15 mouse cellular contexts compared by ENCODE assay signal in genomic region chr17:48433006-48433655, GRCm38 (mm10). TPM values are rescaled to one million over a fixed set of nuclear protein-coding genes. Genes with fewer than 3 reads are reported as not detected.
DNase-seq lines count a peak whose midpoint lies in the region; ATAC-seq and TF ChIP-seq lines count a peak whose summit lies in the region.
"Had no signal": no experiment of that assay in that cellular context is flagged by ENCODE, and none has a peak within 500 bp of the region (broad histone marks: within the 10 kb centered on the region; RNA-seq: fewer than 3 reads in every experiment).

No protein-coding gene starts in this region.

- H3K27ac ChIP-seq in heart, embryonic 13.5 days (replicated peaks), result peak overlapping the region; percentile 98
- 0 out of 2 replicates have a peak overlapping the region, but pooled peaks have one; percentile 2 for H3K27ac ChIP-seq in midbrain, embryonic 12.5 days (replicated peaks)
- no peak overlapping the region for H3K27ac ChIP-seq in midbrain, embryonic 11.5 days (ENCODE audit: low read depth, low read length)
- 0 out of 2 replicates have a peak overlapping the region, but pooled peaks have one; percentile 19 for H3K27ac ChIP-seq in small intestine, adult 2 months (ENCODE audit: insufficient read depth, low read depth, low read length)
- H3K27ac ChIP-seq: limb, embryonic 15.5 days; midbrain, embryonic 15.5 days had no signal

- H3K4me3 ChIP-seq in heart, embryonic 13.5 days, result no peak overlapping the region
- H3K4me3 ChIP-seq in midbrain, embryonic 12.5 days, result no peak overlapping the region
- H3K4me3 ChIP-seq in midbrain, embryonic 11.5 days (ENCODE audit: low read depth, low read length), result no peak overlapping the region
- H3K4me3 ChIP-seq in small intestine, adult 2 months (ENCODE audit: low read depth, low read length), result no peak overlapping the region
- H3K4me3 ChIP-seq: limb, embryonic 15.5 days; midbrain, embryonic 15.5 days had no signal

- ATAC-seq in heart, embryonic 13.5 days (ENCODE audit: extremely low read depth, insufficient number of reproducible peaks, low FRiP score, low TSS enrichment), result no peak
- no peak for ATAC-seq in midbrain, embryonic 12.5 days (ENCODE audit: low FRiP score, low read depth)
- ATAC-seq in midbrain, embryonic 11.5 days (ENCODE audit: low FRiP score), result no peak
- ATAC-seq: forebrain, postnatal 0 days; midbrain, embryonic 15.5 days had no signal

- no peaks in the 10 kb centered on the region for H3K27me3 ChIP-seq in heart, embryonic 13.5 days (replicated peaks)
- no peaks in the 10 kb centered on the region for H3K27me3 ChIP-seq in midbrain, embryonic 12.5 days
- H3K27me3 ChIP-seq in midbrain, embryonic 11.5 days (ENCODE audit: control insufficient read depth, insufficient read depth, low read length), result no peaks in the 10 kb centered on the region
- H3K27me3 ChIP-seq in small intestine, adult 2 months (ENCODE audit: control insufficient read depth, insufficient read depth, low read length), result no peaks in the 10 kb centered on the region
- H3K27me3 ChIP-seq: embryonic facial prominence, embryonic 15.5 days; limb, embryonic 15.5 days; midbrain, embryonic 15.5 days had no signal

- no peak for DNase-seq in heart, adult 9 months (ENCODE audit: low spot score in 2 of 2)
- DNase-seq in midbrain, embryonic 11.5 days (ENCODE audit: low spot score, missing footprints), result no peak
- DNase-seq in brain, embryonic 14.5 days (ENCODE audit: low read depth), result peak; percentile 55
- DNase-seq in adrenal gland, adult 8-10 months, result no peak
- DNase-seq: forebrain, postnatal 0 days; kidney, postnatal 36 days; right cerebral cortex, adult 18-20 months had no signal

- no peak for TF ChIP-seq POLR2A in brain, embryonic 14.5 days (IDR thresholded peaks at IDR 0.05; ENCODE audit: borderline replicate concordance, extremely low read depth, insufficient read depth, insufficient read length, poor library complexity, severe bottlenecking)
- no peak for TF ChIP-seq POLR2A in small intestine, adult 2 months (IDR thresholded peaks at IDR 0.05; ENCODE audit: low read depth, low read length)

- peaks cover 96% of the 10 kb centered on the region for H3K4me1 ChIP-seq in heart, embryonic 13.5 days
- H3K4me1 ChIP-seq in midbrain, embryonic 12.5 days, result peaks cover 11% of the 10 kb centered on the region
- H3K4me1 ChIP-seq in midbrain, embryonic 11.5 days (ENCODE audit: control insufficient read depth, insufficient read depth, low read length), result peaks cover 4% of the 10 kb centered on the region
- peaks cover 59% of the 10 kb centered on the region for H3K4me1 ChIP-seq in small intestine, adult 2 months (ENCODE audit: control insufficient read depth, insufficient read depth, insufficient read length, low read length)
- H3K4me1 ChIP-seq: midbrain, embryonic 15.5 days had no signal

- H3K9me3 ChIP-seq in heart, embryonic 13.5 days, result no peaks in the 10 kb centered on the region
- H3K9me3 ChIP-seq in midbrain, embryonic 12.5 days, result no peaks in the 10 kb centered on the region
- no peaks in the 10 kb centered on the region for H3K9me3 ChIP-seq in midbrain, embryonic 11.5 days (ENCODE audit: control insufficient read depth, low read length)
- H3K9me3 ChIP-seq: embryonic facial prominence, embryonic 15.5 days; limb, embryonic 15.5 days; midbrain, embryonic 15.5 days had no signal

- H3K36me3 ChIP-seq in heart, embryonic 13.5 days, result peaks cover 3% of the 10 kb centered on the region; the same call in 1 of the 2 replicates
- no peaks in the 10 kb centered on the region for H3K36me3 ChIP-seq in midbrain, embryonic 12.5 days
- no peaks in the 10 kb centered on the region for H3K36me3 ChIP-seq in midbrain, embryonic 11.5 days (ENCODE audit: control insufficient read depth, insufficient read depth, low read length)
- H3K36me3 ChIP-seq in small intestine, adult 2 months (ENCODE audit: control insufficient read depth, insufficient read depth, low read length), result no peaks in the 10 kb centered on the region
- H3K36me3 ChIP-seq: embryonic facial prominence, embryonic 15.5 days; limb, embryonic 15.5 days; midbrain, embryonic 15.5 days had no signal

- TF ChIP-seq CTCF in brain, embryonic 14.5 days (IDR thresholded peaks at IDR 0.05; ENCODE audit: borderline replicate concordance, extremely low read depth, insufficient read depth, insufficient read length), result no peak
- no peak for TF ChIP-seq CTCF in small intestine, adult 2 months (IDR thresholded peaks at IDR 0.05; ENCODE audit: extremely low read depth, insufficient read length, insufficient replicate concordance, low read depth, low read length)

- 64% methylated on average over 20 of the region's 20 CpGs for WGBS in heart, embryonic 13.5 days
- 83% methylated on average over 20 of the region's 20 CpGs for WGBS in midbrain, embryonic 12.5 days
- WGBS in midbrain, embryonic 11.5 days, result 89% methylated on average over 20 of the region's 20 CpGs
- WGBS in small intestine, adult 2 months, result 73% methylated on average over 20 of the region's 20 CpGs

- H3K4me2 ChIP-seq in heart, embryonic 13.5 days, result peak overlapping the region; percentile 76
- no peak overlapping the region for H3K4me2 ChIP-seq in midbrain, embryonic 12.5 days (replicated peaks)
- H3K4me2 ChIP-seq in midbrain, embryonic 11.5 days, result no peak overlapping the region
- H3K4me2 ChIP-seq: embryonic facial prominence, embryonic 15.5 days; limb, embryonic 15.5 days; midbrain, embryonic 15.5 days had no signal

- H3K9ac ChIP-seq in heart, embryonic 13.5 days, result peak overlapping the region; percentile 89
- no peak overlapping the region for H3K9ac ChIP-seq in midbrain, embryonic 12.5 days (replicated peaks)
- no peak overlapping the region for H3K9ac ChIP-seq in midbrain, embryonic 11.5 days (ENCODE audit: low read length)
- H3K9ac ChIP-seq: embryonic facial prominence, embryonic 15.5 days; forebrain, postnatal 0 days; limb, embryonic 15.5 days; midbrain, embryonic 15.5 days had no signal

RNA-seq across cellular contexts. Expression of gene Apobec2, which starts 0.4 kb away (rescaled TPM):
- 182 and 204 TPM in 2 replicates for polyA plus RNA-seq in heart, embryonic 13.5 days (2015; fragmentation: Nextera tagmentation; extraction: Ambion mirVana)
- polyA plus RNA-seq in midbrain, embryonic 12.5 days (2016; fragmentation: Nextera tagmentation; extraction: Ambion mirVana), result 0.59 and 0.85 TPM in 2 replicates
- 1.0 and 1.3 TPM in 2 replicates for polyA plus RNA-seq in midbrain, embryonic 11.5 days (2014; fragmentation: Nextera tagmentation; extraction: Ambion mirVana)
- polyA plus RNA-seq in brain, embryonic 14.5 days (2012; rRNA removed), result 0.26 and 0.36 TPM in 2 replicates
- polyA plus RNA-seq in small intestine, adult 2 months (2012; rRNA removed), result 0.25 and 1.2 TPM in 2 replicates
- total RNA-seq in adrenal gland, adult 8-10 months (2022), result 1 to 10 TPM in 3 of 4 experiments, under 1 TPM in 1; 0.98 to 2.5 (median 2.0) TPM

RNA-seq across cellular contexts. Expression of gene Tspo2, which starts 18.2 kb away (rescaled TPM):
- 8.8 and 9.0 TPM in 2 replicates for polyA plus RNA-seq in heart, embryonic 13.5 days (2015; fragmentation: Nextera tagmentation; extraction: Ambion mirVana)
- polyA plus RNA-seq in midbrain, embryonic 12.5 days (2016; fragmentation: Nextera tagmentation; extraction: Ambion mirVana), result 1.8 TPM in 2 replicates
- 0.36 and 0.61 TPM in 2 replicates for polyA plus RNA-seq in midbrain, embryonic 11.5 days (2014; fragmentation: Nextera tagmentation; extraction: Ambion mirVana)
- polyA plus RNA-seq in brain, embryonic 14.5 days (2012; rRNA removed), result 6.5 and 8.2 TPM in 2 replicates
- 2.6 and 9.6 TPM in 2 replicates for polyA plus RNA-seq in small intestine, adult 2 months (2012; rRNA removed)
- under 1 TPM in 1 of 4 experiments, not detected in 3; 0.89 TPM for total RNA-seq in adrenal gland, adult 8-10 months (2022)
- total RNA-seq: forebrain, postnatal 0 days; layer of hippocampus, postnatal 25 days had no signal

RNA-seq across cellular contexts. Expression of gene Unc5cl, which starts 21.6 kb away (rescaled TPM):
- 0.23 and 0.24 TPM in 2 replicates for polyA plus RNA-seq in heart, embryonic 13.5 days (2015; fragmentation: Nextera tagmentation; extraction: Ambion mirVana)
- 0.08 and 0.22 TPM in 2 replicates for polyA plus RNA-seq in midbrain, embryonic 12.5 days (2016; fragmentation: Nextera tagmentation; extraction: Ambion mirVana)
- 0.22 TPM in 1 of 2 replicates, not detected in the other for polyA plus RNA-seq in midbrain, embryonic 11.5 days (2014; fragmentation: Nextera tagmentation; extraction: Ambion mirVana)
- 0.14 TPM in 2 replicates for polyA plus RNA-seq in brain, embryonic 14.5 days (2012; rRNA removed)
- polyA plus RNA-seq in small intestine, adult 2 months (2012; rRNA removed), result 52.1 and 88.3 TPM in 2 replicates
- total RNA-seq in adrenal gland, adult 8-10 months (2022), result not detected
- total RNA-seq: forebrain, postnatal 0 days; gastrocnemius, postnatal 4 days had no signal
- polyA plus RNA-seq: embryonic facial prominence, embryonic 15.5 days had no signal

RNA-seq across cellular contexts. Expression of gene Oard1, which starts 23.3 kb away (rescaled TPM):
- polyA plus RNA-seq in heart, embryonic 13.5 days (2015; fragmentation: Nextera tagmentation; extraction: Ambion mirVana), result 44.3 and 44.6 TPM in 2 replicates
- 79.4 and 81.8 TPM in 2 replicates for polyA plus RNA-seq in midbrain, embryonic 12.5 days (2016; fragmentation: Nextera tagmentation; extraction: Ambion mirVana)
- 95.9 and 101 TPM in 2 replicates for polyA plus RNA-seq in midbrain, embryonic 11.5 days (2014; fragmentation: Nextera tagmentation; extraction: Ambion mirVana)
- polyA plus RNA-seq in brain, embryonic 14.5 days (2012; rRNA removed), result 24.1 and 32.8 TPM in 2 replicates
- 3.5 and 4.1 TPM in 2 replicates for polyA plus RNA-seq in small intestine, adult 2 months (2012; rRNA removed)
- total RNA-seq in adrenal gland, adult 8-10 months (2022), result 10 to 100 TPM; 21.6 to 27.2 (median 25.7) TPM

RNA-seq across cellular contexts. Expression of gene Nfya, which starts 23.4 kb away (rescaled TPM):
- 9.9 and 10.5 TPM in 2 replicates for polyA plus RNA-seq in heart, embryonic 13.5 days (2015; fragmentation: Nextera tagmentation; extraction: Ambion mirVana)
- 15.4 and 17.2 TPM in 2 replicates for polyA plus RNA-seq in midbrain, embryonic 12.5 days (2016; fragmentation: Nextera tagmentation; extraction: Ambion mirVana)
- polyA plus RNA-seq in midbrain, embryonic 11.5 days (2014; fragmentation: Nextera tagmentation; extraction: Ambion mirVana), result 18.4 and 19.4 TPM in 2 replicates
- polyA plus RNA-seq in brain, embryonic 14.5 days (2012; rRNA removed), result 99.1 and 121 TPM in 2 replicates
- 36.2 and 36.4 TPM in 2 replicates for polyA plus RNA-seq in small intestine, adult 2 months (2012; rRNA removed)
- total RNA-seq in adrenal gland, adult 8-10 months (2022), result 10 to 100 TPM; 33.2 to 45.6 (median 40.9) TPM

Comparison
In these comparisons a context has a peak if more than half of its experiments do, and no peak if none do; other contexts are left out.
1. RNA of gene Apobec2, which starts 0.4 kb away (polyA plus RNA-seq): 182 to 204 TPM in heart, embryonic 13.5 days; 1.0 to 1.3 TPM in midbrain, embryonic 11.5 days, 0.59 to 0.85 TPM in midbrain, embryonic 12.5 days, 0.26 to 0.36 TPM in brain, embryonic 14.5 days and 0.25 to 1.2 TPM in small intestine, adult 2 months; every median in the first group is over 10 times any median in the second.
2. RNA of gene Unc5cl, which starts 21.6 kb away (polyA plus RNA-seq): 52.1 to 88.3 TPM in small intestine, adult 2 months; 0.23 to 0.24 TPM in heart, embryonic 13.5 days, 0.08 to 0.22 TPM in midbrain, embryonic 12.5 days, 0.14 TPM in brain, embryonic 14.5 days and 0.22 TPM in midbrain, embryonic 11.5 days; every median in the first group is over 10 times any median in the second.